Mouse (Mus musculus): ENCODE measurements around the gene Actb.

The Actb gene

DNA sequence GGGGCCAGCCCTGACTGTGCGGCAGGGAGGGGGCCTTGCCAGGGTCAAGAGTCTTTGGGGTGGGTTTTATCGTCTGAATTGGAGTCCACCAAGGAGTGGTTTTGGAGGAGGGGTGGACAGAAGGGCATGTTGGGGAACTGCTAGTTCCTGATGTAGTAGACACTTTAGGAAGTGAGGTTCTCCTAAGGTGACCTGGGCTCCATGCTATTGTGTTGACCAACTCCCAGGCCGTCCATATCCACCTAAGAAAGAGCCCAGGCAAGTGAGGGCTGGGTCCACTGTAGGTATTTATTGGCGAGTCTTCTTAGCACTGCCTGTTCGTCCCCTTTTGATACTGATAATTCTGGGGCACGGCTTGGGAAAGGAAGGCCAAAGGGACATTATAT is 14.5 kb upstream of the Actb start:
- no peak for DNase-seq

DNA sequence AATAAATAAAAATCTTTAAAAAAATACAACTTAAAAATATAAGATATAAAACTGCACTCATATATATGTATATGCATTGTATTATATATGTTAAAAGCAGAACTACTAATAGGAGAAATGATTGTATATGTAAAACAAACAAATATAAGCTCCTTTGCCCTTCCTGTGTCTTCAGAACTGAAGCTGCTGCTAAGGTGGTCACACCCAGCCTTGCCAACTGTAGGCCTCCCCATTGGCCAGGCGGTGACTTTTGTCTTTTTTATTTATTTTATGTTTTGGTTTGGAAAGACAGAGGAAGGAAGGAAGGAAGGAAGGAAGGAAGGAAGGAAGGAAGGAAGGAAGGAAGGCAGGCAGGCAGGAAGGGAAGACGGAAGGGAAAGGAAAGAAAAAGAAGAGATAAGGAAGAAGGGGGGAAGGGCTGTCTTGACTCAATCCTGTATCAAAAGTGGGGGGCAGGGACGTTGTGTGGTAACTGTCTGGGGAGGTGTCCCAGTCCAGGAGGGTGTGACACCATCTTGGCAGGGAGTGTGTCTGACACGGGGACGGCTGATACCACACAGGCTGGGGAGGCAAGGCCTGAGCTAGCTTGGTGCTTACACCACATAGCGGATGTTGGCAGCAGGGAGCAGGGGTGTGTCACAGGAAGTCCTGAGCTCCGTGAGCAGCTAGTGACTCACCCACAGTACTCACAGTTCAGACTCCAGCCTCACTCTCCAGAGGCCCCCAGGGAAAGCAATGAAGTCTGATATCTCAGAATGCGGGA is 13.9 kb upstream of the Actb start:
- DNase-seq, result peak; percentile 53 to 75

DNA sequence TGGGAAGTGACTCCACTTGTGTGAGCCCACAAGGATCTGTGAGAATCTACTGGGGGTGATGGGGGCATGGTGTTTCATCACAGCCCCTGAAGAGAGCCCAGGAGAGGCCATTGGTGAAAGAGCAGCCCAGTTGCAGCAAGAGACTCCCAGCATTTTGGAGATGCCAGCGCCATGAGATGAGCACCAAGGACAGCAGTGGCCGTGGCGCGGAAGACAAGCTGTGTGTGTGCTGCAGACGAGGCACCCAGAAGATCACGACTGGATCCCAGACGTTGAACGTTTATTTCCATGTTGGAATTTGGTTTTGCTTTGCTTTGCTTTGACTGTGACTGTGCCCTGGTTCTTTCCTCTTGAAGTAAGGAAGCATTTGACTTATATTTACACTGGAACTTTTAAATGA is 10.8 kb upstream of the Actb start:
- no peak for DNase-seq

DNA sequence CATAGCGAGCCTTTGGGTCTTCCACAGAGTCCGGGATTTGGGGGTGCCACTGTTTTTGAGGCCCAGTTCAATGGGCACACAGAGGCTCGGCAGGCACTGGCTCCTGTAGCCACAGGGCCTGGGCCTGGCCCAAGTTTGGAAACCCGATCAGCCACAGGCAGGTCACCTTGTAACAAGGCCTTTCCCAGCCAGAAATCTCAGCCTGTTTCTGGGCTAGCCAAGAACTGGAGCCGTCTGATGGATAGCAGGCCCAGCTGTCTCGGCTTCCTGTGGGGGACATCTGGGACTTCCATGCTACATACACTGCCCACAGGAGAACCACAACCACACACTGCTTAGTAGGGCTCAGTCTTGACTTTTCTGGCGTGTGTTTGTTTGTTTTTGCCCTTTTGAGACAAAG is 10.0 kb upstream of the Actb start:
- no peak for DNase-seq

DNA sequence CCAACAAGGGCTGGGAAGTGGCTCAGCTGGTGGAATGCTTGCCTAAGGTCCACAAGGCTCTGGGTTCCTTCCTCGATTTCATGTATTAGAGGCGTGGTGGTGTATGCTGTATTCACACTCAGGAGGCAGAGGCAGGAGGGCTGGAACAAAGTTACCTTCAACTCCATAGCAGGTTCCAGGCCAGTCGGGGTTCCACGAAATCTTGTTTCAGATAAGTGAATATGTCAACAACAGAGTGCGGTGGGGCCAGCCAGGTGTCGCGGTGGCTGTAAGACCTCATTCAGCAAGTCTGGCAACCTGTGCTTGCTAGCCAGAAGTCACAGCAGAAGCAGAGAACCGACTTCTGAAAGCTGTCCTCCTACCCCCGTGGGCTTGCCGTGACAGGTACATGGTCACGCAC is 8.7 kb upstream of the Actb start:
- DNase-seq, result no peak

DNA sequence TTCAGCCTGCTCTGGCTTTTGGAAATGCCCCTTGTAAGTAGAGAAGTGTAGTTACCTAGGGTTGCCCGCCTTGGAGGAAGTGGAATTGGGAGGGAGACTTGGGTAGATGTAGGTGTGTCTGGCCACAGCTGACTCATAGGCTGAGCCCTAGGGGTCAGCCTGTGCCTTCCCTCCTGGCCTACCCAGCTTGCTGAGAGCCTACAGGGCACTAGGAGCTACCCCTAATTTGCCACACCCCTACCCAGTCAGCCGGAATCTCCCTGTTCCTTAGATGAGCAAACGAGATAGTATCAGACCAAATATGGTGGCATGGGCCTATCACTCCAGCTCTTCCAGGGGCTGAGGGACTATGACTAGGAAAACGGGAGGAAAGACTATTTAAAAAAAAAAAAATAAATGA is 6.2 kb upstream of the Actb start:
- DNase-seq, result no peak

DNA sequence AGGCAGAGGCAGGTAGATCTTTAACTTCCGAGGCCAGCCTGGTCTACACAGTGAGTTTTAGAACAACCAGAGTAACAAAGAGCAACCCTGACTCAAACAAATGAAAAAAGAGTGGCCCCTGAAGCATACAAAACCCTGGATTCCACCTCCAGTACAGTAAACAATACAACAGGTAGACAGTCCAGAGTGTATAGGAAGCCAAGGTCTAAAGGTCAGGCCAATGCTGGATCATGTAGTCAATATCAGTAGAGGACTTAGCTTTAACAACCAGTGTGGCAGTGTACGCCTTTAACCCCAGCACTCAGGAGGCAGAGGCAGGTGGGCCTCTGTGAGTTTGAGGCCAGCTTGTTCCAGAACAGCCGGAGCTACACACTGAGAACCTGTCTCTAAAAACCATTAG is 5.8 kb upstream of the Actb start:
- no peak for DNase-seq

DNA sequence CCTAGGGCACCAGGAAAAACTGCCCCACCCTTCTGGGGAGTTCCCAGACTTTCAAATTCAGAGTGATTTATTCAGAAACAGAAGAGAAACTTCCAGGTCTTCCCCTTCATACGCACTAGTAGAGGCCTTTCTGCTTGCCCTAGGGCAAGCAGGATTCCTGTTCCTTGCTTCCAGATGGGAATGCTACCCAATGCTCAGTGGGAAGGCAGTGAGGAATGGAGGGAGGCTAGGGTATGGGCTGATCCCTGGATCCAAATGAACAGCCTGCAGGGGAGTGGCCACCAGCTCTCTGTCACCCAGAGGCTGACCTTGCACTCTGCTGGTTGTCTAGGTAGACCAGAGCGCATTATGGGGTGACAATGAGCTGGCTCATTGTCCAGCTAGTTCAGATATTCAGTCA is 5.1 kb upstream of the Actb start:
- DNase-seq, result no peak

DNA sequence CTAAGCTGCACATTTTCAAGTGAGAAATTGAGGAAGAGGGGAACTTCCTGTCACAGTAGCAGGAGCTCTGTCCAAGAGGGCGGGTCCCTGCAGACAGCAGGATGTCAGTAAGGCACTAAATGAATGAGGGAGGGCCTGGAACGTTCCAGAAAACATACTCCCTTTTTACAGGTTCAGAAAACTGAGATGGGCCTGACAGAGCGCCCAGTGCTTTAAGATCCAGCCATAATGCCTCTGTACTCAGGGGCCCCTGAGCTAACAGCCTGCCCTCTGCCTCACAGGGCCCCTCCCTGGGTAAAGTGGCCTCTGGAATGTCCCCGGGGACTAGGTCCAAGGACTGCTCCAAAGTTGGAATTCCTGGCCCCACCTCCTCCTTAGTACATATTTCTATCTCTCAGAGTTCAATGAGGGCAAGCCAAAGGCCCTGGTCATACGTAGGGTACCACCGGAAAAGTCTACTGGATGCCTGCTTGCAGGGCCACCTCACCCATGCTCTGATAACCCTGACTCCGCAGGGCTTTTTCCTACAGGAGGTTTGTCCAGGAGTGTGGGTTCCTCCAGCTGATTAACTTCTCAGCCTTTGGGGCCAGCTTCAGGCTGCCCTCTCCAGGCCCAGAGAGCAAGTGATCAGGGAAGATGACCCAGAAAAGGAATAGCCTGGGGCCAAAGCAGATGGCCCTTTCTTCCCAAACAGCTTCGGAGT is 3.2 kb upstream of the Actb start:
- DNase-seq, result peak; percentile 59 to 76

DNA sequence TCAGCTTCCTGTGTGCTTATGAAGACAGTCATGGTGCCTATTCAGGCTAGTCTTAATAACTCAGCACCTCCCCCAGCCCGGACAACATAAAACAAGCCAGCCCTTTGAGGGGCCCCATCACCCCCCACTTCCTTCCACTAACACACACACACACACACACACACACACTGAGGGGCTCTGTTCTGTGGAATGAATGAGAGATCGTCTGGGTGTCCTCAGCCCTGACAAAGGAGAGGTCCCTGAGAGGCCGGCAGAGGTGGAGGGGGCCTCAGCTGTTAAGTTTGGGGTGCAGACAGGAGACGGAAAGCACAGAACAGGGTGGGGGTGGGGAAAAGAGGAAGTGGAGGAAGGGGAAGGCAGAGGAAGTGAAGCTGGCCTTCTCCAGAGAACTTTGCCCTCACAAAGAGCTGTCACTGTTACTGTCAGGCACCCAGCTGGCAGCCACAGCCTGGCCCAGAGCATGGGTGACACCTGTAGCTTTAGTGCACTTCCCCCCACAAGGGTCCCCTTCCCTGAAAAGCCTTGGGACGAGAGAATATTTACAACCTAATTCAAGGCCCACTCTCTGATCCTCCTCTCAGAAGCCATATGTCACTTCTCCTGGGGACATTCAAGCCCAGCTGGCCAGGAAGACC is 2.5 kb upstream of the Actb start:
- peak; percentile 50 to 69 for DNase-seq

DNA sequence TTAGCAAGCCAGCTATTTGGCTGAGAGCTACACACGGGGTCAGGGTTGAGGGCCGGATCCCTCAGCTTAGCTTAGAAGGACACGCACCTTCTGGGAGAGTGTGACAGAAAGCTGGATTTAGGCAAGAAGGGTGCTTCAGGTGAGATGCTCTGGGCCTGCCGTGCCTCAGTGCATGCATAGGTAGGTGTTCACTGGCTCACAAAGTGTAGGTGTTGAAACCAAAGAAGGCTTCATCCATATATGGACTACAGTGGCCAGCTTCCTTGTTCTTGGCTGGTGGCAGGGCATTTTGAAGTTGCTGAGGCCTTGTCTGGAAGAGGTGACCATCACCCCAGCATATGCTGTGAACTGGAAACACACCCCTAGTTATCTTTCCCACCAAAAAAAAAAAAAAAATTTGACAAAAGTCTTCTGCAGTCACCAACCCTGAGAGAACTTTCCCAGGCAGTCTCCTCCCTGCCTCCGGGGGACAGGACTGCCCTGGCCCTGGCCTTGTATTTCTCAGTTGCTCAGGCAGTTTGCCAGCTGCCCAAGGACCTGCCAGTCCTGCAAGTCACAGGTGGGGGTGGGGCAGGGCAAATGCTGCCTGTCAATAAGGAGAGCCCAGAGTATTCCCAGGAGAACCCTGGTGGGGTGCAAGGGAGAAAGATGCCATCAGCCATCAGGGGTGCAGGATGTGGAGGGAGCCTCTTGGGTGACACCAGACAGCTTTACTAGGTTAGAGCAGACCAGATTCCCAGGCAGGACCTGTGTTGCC is 1.4 kb upstream of the Actb start:
- DNase-seq, result peak; percentile 72 to 83

DNA sequence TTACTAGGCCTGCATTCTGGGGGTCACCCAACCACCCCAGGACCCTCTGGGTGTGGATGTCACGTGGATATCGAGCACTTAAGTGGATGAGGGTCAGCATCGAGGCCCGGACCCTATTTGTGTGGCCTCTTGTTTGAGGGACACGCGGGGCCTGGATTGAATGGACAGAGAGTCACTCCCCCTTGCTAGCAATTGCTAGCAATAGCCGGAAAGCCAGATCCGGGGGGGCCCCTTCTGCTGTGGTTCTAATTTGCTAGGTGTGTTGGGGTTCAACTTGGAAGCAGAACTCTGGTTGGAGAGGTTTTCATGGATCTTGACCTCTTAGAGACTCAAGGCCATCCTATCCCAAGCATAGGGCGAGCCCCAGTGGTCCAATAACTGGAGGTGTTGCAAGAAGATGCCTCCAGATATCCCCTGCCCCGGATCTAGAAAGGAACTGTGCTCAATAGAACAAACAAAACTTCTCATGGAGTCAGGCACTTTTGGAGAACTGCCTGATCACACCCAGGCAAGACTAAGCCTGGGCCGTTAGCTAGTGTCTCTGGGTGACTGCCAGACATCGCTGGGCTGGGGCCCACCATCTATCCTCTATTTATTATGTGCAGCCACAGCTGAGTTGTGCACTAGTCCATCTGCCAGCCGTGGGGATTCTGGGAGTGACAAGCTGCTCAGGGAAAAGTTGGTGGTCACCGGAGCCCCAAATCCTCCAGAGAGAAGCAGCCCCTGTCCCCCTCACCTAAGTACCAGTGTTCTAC is 671 bp upstream of the Actb start:
- DNase-seq, result peak; percentile 78 to 84

DNA sequence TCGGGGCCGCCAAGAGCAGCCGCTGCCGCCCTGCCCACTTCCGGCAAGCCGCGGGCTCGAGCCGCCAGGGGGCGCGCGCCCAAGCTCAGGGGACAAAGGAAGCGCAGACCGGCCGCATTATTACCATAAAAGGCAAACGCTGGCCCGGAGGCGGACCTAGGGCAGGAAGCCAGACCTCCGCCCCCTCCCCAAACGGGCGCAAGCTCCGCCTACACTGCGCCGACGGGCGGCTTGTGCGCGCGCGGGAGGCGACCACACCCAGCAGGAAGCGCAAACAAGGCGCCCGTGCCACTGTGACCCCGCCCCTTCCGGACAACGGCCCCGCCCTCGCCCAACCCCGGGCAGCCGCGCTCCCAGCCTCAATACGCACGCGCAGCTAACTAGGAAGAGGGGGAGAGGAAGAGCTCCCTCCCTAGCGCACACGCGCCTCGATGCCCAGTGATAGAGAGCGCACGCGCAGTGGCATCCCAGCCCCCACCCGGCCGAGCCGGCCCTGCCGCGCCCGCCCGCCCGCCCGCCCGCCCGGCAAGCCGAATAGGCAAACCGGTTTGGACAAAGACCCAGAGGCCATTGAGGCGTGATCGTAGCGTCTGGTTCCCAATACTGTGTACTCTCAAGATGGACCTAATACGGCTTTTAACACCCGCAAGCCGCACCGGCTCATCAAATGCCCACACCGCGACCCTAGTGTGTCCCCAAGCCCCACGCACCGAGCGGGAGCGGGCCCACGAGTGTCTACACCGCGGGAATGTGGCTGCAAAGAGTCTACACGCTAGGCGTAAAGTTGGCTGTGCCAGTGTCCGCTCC is 626 bp downstream of the Actb start:
- DNase-seq, result peak; percentile 100

DNA sequence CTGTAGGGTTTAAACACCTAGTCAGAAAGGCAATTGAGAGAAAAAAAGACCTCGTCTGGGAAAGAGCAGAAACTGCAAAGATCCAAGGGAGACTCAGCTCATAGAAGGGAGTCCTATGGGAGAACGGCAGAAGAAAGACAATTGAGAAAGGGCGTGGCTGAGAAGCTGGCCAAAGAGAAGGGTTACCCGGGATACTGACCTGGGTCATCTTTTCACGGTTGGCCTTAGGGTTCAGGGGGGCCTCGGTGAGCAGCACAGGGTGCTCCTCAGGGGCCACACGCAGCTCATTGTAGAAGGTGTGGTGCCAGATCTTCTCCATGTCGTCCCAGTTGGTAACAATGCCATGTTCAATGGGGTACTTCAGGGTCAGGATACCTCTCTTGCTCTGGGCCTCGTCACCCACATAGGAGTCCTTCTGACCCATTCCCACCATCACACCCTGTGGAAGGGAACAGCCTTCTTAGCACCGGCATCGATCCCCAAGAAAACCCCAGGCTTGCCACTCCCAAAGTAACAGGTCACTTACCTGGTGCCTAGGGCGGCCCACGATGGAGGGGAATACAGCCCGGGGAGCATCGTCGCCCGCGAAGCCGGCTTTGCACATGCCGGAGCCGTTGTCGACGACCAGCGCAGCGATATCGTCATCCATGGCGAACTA is 1.4 kb downstream of the Actb start:
- no peak for DNase-seq

DNA sequence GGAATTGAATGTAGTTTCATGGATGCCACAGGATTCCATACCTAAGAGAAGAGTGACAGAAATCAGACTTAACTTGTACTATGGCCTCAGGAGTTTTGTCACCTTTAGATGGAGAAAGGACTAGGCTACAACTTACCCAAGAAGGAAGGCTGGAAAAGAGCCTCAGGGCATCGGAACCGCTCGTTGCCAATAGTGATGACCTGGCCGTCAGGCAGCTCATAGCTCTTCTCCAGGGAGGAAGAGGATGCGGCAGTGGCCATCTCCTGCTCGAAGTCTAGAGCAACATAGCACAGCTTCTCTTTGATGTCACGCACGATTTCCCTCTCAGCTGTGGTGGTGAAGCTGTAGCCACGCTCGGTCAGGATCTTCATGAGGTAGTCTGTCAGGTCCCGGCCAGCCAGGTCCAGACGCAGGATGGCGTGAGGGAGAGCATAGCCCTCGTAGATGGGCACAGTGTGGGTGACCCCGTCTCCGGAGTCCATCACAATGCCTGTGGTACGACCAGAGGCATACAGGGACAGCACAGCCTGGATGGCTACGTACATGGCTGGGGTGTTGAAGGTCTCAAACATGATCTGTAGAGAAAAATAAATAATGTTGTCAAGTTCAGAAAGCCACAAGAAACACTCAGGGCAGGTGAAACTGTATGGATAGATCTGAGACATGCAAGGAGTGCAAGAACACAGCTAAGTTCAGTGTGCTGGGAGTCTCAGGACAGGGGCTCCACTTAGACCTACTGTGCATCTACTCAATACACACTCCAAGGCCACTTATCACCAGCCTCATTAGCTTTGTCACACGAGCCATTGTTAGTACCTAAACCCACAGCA is 2.1 kb downstream of the Actb start:
- DNase-seq, result peak in 1 of 2 experiments; percentile 36

DNA sequence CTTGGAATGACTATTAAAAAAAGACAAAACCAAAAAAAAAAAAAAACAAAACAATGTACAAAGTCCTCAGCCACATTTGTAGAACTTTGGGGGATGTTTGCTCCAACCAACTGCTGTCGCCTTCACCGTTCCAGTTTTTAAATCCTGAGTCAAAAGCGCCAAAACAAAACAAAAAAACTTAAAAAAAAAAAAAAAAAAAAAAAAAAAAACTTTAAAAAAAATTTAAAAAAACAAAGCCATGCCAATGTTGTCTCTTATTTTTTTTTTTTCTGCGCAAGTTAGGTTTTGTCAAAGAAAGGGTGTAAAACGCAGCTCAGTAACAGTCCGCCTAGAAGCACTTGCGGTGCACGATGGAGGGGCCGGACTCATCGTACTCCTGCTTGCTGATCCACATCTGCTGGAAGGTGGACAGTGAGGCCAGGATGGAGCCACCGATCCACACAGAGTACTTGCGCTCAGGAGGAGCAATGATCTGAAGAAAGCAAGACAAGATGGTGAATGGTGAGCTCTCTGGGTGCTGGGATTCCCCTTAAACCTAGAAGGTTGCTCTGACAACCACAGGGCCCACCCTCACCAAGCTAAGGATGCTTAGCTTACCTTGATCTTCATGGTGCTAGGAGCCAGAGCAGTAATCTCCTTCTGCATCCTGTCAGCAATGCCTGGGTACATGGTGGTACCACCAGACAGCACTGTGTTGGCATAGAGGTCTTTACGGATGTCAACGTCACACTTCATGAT is 2.9 kb downstream of the Actb start:
- peak; percentile 45 to 46 for DNase-seq

DNA sequence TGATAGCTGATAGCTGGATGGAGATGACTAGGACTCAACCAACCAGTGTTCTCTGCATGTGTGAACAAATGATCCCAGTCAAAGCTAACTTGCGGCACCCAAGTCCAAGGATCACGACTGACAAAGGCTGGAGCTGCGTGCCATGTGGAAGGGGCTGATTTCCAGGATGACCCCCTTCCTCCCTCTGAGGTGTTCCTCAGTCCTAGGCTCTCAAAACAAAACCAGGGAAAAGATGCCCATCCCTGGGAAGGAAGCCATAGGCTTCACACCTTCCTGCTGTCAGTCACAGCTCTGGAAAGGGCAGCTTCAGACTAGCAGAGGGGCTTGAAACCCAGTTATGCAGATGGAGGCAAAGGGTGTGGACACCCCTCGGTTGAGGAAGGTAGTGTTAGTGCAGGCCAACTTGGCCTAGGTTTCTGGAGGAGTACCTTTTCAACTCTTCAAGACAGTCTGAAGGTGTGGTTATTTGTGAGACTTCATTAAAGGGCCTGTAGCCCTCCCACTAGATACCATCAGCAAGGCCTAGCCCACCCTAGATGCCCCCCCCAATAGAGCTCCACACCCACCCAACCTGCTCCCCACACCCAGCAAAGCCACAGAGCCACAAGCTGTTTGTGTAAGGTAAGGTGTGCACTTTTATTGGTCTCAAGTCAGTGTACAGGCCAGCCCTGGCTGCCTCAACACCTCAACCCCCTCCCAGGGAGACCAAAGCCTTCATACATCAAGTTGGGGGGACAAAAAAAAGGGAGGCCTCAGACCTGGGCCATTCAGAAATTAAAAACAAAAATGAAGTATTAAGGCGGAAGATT is 3.8 kb downstream of the Actb start:
- no peak for DNase-seq

DNA sequence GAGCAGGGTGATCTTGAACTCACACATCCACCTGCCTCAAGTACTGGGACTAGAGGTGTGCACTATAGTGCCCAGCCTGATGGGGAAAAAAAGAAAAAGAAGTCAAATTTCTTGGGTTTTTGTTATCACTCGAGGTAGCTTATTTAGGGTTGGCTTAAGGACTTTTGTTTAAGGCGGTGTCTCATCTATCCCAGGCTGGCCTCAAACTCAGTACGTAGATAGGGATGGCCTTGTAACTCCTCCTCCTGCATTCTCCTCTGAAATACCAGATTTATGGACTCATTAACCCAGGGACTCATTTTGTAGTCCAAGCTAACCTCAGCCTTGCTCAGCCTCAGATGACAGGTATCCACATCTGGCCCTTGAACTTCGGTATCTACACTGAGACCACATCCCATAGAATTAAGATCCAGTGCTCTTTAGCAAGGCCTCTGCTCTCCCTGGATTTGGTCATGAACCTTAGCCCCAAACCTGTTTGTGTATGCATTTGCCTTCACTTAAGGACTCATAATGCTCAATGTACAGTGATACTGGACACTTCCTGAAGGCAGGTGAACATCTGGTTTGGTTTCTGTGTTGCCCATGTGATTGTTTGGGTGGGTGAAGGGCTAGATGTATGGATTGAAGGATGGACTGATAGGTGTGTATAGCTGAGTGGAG is 4.6 kb downstream of the Actb start:
- no peak for DNase-seq

All from kidney, postnatal 4 days (tissue).